Mouse (Mus musculus): Measurements from ENCODE around the gene Kcnh5. TPM values are rescaled to one million over a fixed set of nuclear protein-coding genes. Genes with fewer than 3 reads are reported as not detected.
A peak's percentile ranks its signal among the peaks of the same experiment; 100 is the strongest.

Gene Kcnh5
- polyA plus RNA-seq (2016; fragmentation: Nextera tagmentation; extraction: Ambion mirVana), result not detected in 2 replicates

GRCm38 (mm10) chr12:75176691-75177645 is at the start of gene Kcnh5:
Gene Kcnh5, minus strand, starts transcription at chr12:75177332.
- H3K4me3 ChIP-seq, result no peak within 1 kb of the TSS
- peak within 1 kb of the TSS; percentile 37 for H3K4me2 ChIP-seq
- no peaks in the 10 kb centered on the region for H3K9me3 ChIP-seq (replicated peaks)
- H3K4me1 ChIP-seq, result no peaks in the 10 kb centered on the region
- no peak within 1 kb of the TSS for H3K27ac ChIP-seq
- ATAC-seq, result no peak
- WGBS (ENCODE audit: insufficient replicate concordance), result 6% methylated on average over 49 of the region's 52 CpGs
- H3K27me3 ChIP-seq (replicated peaks), result peaks cover 49% of the 10 kb centered on the region
- H3K36me3 ChIP-seq, result no peaks in the 10 kb centered on the region
- no peak within 1 kb of the TSS for H3K9ac ChIP-seq

- no peaks in the 10 kb centered on the region for H3K9me3 ChIP-seq (replicated peaks)
- ATAC-seq, result no peak
- H3K27ac ChIP-seq, result no peak overlapping the region
- H3K4me3 ChIP-seq, result no peak overlapping the region
- no peak overlapping the region for H3K4me2 ChIP-seq
- no peaks in the 10 kb centered on the region for H3K36me3 ChIP-seq
- 52% methylated on average over 1 of the region's 1 CpGs for WGBS (ENCODE audit: insufficient replicate concordance)
- no peaks in the 10 kb centered on the region for H3K4me1 ChIP-seq
- H3K27me3 ChIP-seq (replicated peaks), result no peaks in the 10 kb centered on the region
- no peak overlapping the region for H3K9ac ChIP-seq
These were observed 46.8 kb upstream of the Kcnh5 start for GRCm38 (mm10) chr12:75223966-75224365.

- no peak overlapping the region for H3K27ac ChIP-seq
- no peaks in the 10 kb centered on the region for H3K9me3 ChIP-seq (replicated peaks)
- no peaks in the 10 kb centered on the region for H3K36me3 ChIP-seq
- H3K4me1 ChIP-seq, result no peaks in the 10 kb centered on the region
- no peak overlapping the region for H3K9ac ChIP-seq
- no peak for ATAC-seq
- H3K4me3 ChIP-seq, result no peak overlapping the region
- no peak overlapping the region for H3K4me2 ChIP-seq
- 63% methylated on average over 2 of the region's 2 CpGs for WGBS (ENCODE audit: insufficient replicate concordance)
- H3K27me3 ChIP-seq (replicated peaks), result no peaks in the 10 kb centered on the region
These were observed 12.3 kb upstream of the Kcnh5 start for GRCm38 (mm10) chr12:75189413-75189812.

- no peaks in the 10 kb centered on the region for H3K9me3 ChIP-seq (replicated peaks)
- 56% methylated on average over 7 of the region's 7 CpGs for WGBS (ENCODE audit: insufficient replicate concordance)
- no peaks in the 10 kb centered on the region for H3K36me3 ChIP-seq
- no peak overlapping the region for H3K4me3 ChIP-seq
- no peak for ATAC-seq
- no peaks in the 10 kb centered on the region for H3K4me1 ChIP-seq
- H3K9ac ChIP-seq, result no peak overlapping the region
- no peak overlapping the region for H3K4me2 ChIP-seq
- peaks cover 22% of the 10 kb centered on the region for H3K27me3 ChIP-seq (replicated peaks)
- H3K27ac ChIP-seq, result no peak overlapping the region
These were observed 5.5 kb upstream of the Kcnh5 start for GRCm38 (mm10) chr12:75182646-75183045.

GRCm38 (mm10) chr12:75179491-75179890 is 2.4 kb upstream of the Kcnh5 start:
- Histone ChIP-seq H3K9ac (no peak overlapping the region), H3K4me1 (no peaks in the 10 kb centered on the region), H3K36me3 (no peaks in the 10 kb centered on the region), H3K27me3 (replicated peaks) (peaks cover 49% of the 10 kb centered on the region), H3K4me3 (no peak overlapping the region), H3K9me3 (replicated peaks) (no peaks in the 10 kb centered on the region), H3K4me2 (no peak overlapping the region), H3K27ac (no peak overlapping the region)
- 49% methylated on average over 8 of the region's 8 CpGs for WGBS (ENCODE audit: insufficient replicate concordance)
- no peak for ATAC-seq

- H3K9me3 ChIP-seq (replicated peaks), result no peaks in the 10 kb centered on the region
- H3K4me3 ChIP-seq, result no peak overlapping the region
- WGBS (ENCODE audit: insufficient replicate concordance), result 7% methylated on average over 13 of the region's 13 CpGs
- no peaks in the 10 kb centered on the region for H3K4me1 ChIP-seq
- no peak for ATAC-seq
- peak overlapping the region; percentile 37; the same call in 1 of the 2 replicates for H3K4me2 ChIP-seq
- H3K27me3 ChIP-seq (replicated peaks), result peaks cover 49% of the 10 kb centered on the region
- no peak overlapping the region for H3K27ac ChIP-seq
- H3K9ac ChIP-seq, result no peak overlapping the region
- H3K36me3 ChIP-seq, result no peaks in the 10 kb centered on the region
These were observed 506 bp upstream of the Kcnh5 start for GRCm38 (mm10) chr12:75177646-75178030.

GRCm38 (mm10) chr12:75175931-75176565 is 1.1 kb downstream of the Kcnh5 start:
- Histone ChIP-seq H3K9me3 (replicated peaks) (no peaks in the 10 kb centered on the region), H3K9ac (no peak overlapping the region), H3K27me3 (replicated peaks) (peaks cover 49% of the 10 kb centered on the region), H3K4me2 (peak overlapping the region; percentile 37), H3K4me1 (no peaks in the 10 kb centered on the region), H3K27ac (no peak overlapping the region), H3K36me3 (no peaks in the 10 kb centered on the region), H3K4me3 (no peak overlapping the region)
- no peak for ATAC-seq
- WGBS (ENCODE audit: insufficient replicate concordance), result 8% methylated on average over 17 of the region's 19 CpGs

- Histone ChIP-seq H3K4me1 (no peaks in the 10 kb centered on the region), H3K36me3 (no peaks in the 10 kb centered on the region), H3K4me2 (no peak overlapping the region), H3K4me3 (no peak overlapping the region), H3K27me3 (replicated peaks) (peaks cover 10% of the 10 kb centered on the region), H3K27ac (no peak overlapping the region), H3K9me3 (replicated peaks) (no peaks in the 10 kb centered on the region), H3K9ac (no peak overlapping the region)
- 11% methylated on average over 2 of the region's 2 CpGs for WGBS (ENCODE audit: insufficient replicate concordance)
- ATAC-seq, result no peak
These were observed 6.2 kb downstream of the Kcnh5 start for GRCm38 (mm10) chr12:75170970-75171369.

- H3K36me3 ChIP-seq, result no peaks in the 10 kb centered on the region
- no peak overlapping the region for H3K4me3 ChIP-seq
- ATAC-seq, result no peak
- no peak overlapping the region for H3K4me2 ChIP-seq
- WGBS (ENCODE audit: insufficient replicate concordance), result 56% methylated on average over 2 of the region's 2 CpGs
- H3K9me3 ChIP-seq (replicated peaks), result no peaks in the 10 kb centered on the region
- H3K9ac ChIP-seq, result no peak overlapping the region
- H3K27me3 ChIP-seq (replicated peaks), result no peaks in the 10 kb centered on the region
- H3K27ac ChIP-seq, result no peak overlapping the region
- no peaks in the 10 kb centered on the region for H3K4me1 ChIP-seq
These were observed 24.0 kb downstream of the Kcnh5 start for GRCm38 (mm10) chr12:75153076-75153568.

- Histone ChIP-seq H3K4me3 (no peak overlapping the region), H3K9ac (no peak overlapping the region), H3K4me2 (no peak overlapping the region), H3K36me3 (no peaks in the 10 kb centered on the region), H3K27me3 (replicated peaks) (no peaks in the 10 kb centered on the region), H3K4me1 (no peaks in the 10 kb centered on the region), H3K9me3 (replicated peaks) (no peaks in the 10 kb centered on the region), H3K27ac (no peak overlapping the region)
- ATAC-seq, result no peak
- 72% methylated on average over 1 of the region's 1 CpGs for WGBS (ENCODE audit: insufficient replicate concordance)
These were observed 37.3 kb downstream of the Kcnh5 start for GRCm38 (mm10) chr12:75139792-75140191.

- Histone ChIP-seq H3K4me1 (no peaks in the 10 kb centered on the region), H3K27ac (no peak overlapping the region), H3K36me3 (no peaks in the 10 kb centered on the region), H3K4me2 (no peak overlapping the region), H3K9ac (no peak overlapping the region), H3K27me3 (replicated peaks) (no peaks in the 10 kb centered on the region), H3K9me3 (replicated peaks) (no peaks in the 10 kb centered on the region), H3K4me3 (no peak overlapping the region)
- 56% methylated on average over 5 of the region's 5 CpGs for WGBS (ENCODE audit: insufficient replicate concordance)
- ATAC-seq, result no peak
These were observed 85.2 kb downstream of the Kcnh5 start for GRCm38 (mm10) chr12:75091921-75092320.

- 92% methylated on average over 1 of the region's 1 CpGs for WGBS (ENCODE audit: insufficient replicate concordance)
- Histone ChIP-seq H3K4me3 (no peak overlapping the region), H3K4me1 (no peaks in the 10 kb centered on the region), H3K4me2 (no peak overlapping the region), H3K9me3 (replicated peaks) (no peaks in the 10 kb centered on the region), H3K27ac (no peak overlapping the region), H3K27me3 (replicated peaks) (no peaks in the 10 kb centered on the region), H3K9ac (no peak overlapping the region), H3K36me3 (no peaks in the 10 kb centered on the region)
- ATAC-seq, result no peak
These were observed 86.2 kb downstream of the Kcnh5 start for GRCm38 (mm10) chr12:75090957-75091356.

Data from liver, embryonic 12.5 days (tissue).